Mouse (Mus musculus): ENCODE measurements around the gene Rnf26. TPM values are rescaled to one million over a fixed set of nuclear protein-coding genes. Genes with fewer than 3 reads are reported as not detected.

Rnf26 gene
- polyA plus RNA-seq, 1 experiment from 2014 or later: 71.1 TPM

DNA sequence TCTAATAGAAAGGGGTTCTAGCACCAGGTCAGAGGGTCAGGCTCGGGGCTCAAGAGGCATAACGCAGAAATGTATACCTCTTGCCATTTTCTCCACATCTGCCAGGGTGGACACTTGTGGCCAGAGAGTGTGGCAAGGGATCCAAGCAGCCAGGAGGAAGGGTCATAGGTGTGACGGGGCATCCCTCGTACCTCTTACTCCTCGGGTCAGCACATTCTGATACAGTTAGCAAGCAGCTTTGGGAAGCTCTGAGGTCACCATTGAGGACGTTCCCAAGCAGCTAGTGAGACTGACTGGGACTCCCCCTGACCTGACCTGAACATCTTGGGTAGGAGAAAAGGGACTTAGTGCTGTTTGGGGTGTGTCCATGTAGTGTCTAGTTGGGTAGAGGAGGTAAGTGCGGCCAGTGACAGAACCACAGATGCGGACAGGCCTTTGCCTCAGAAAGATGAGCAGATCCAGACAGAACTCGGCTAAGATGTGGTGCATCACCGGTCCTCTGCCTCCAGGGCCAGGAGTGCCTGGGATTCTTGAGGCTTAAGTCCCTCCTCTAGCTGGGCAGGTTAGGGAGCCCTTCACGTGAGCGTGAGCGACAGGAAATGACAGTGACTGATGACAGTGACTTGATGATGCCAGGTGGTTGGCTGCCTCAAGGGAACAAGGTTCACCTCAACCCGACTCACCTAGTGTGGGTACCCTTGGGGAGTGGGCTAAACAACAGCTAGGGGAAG lies 43.0 kb downstream of the Rnf26 start:
- no peak overlapping the region for H3K27ac ChIP-seq (ENCODE audit: low read depth, low read length)
- DNase-seq (ENCODE audit: low spot score): no peak
- no peaks in the 10 kb centered on the region for H3K9me3 ChIP-seq (ENCODE audit: control insufficient read depth, low read length)
- peaks cover 30% of the 10 kb centered on the region for H3K4me1 ChIP-seq (ENCODE audit: control insufficient read depth, insufficient read depth, low read length)
- H3K4me3 ChIP-seq (ENCODE audit: low read depth, low read length): no peak overlapping the region
- no peaks in the 10 kb centered on the region for H3K36me3 ChIP-seq (ENCODE audit: control insufficient read depth, insufficient read depth, low read length)
- H3K4me2 ChIP-seq (ENCODE audit: low read depth): no peak overlapping the region
- 68% methylated on average over 14 of the region's 14 CpGs for WGBS
- ATAC-seq (ENCODE audit: insufficient read depth, low FRiP score, low TSS enrichment): no peak
- H3K9ac ChIP-seq (ENCODE audit: low read length): no peak overlapping the region
- no peaks in the 10 kb centered on the region for H3K27me3 ChIP-seq (ENCODE audit: control insufficient read depth, insufficient read depth, low read length)

- no peak overlapping the region for H3K4me3 ChIP-seq (ENCODE audit: low read depth, low read length)
- DNase-seq (ENCODE audit: low spot score) (no peak), ATAC-seq (ENCODE audit: insufficient read depth, low FRiP score, low TSS enrichment) (no peak)
- 32% methylated on average over 7 of the region's 7 CpGs for WGBS
- no peaks in the 10 kb centered on the region for H3K36me3 ChIP-seq (ENCODE audit: control insufficient read depth, insufficient read depth, low read length)
- peaks cover 30% of the 10 kb centered on the region for H3K4me1 ChIP-seq (ENCODE audit: control insufficient read depth, insufficient read depth, low read length)
- no peaks in the 10 kb centered on the region for H3K9me3 ChIP-seq (ENCODE audit: control insufficient read depth, low read length)
- no peaks in the 10 kb centered on the region for H3K27me3 ChIP-seq (ENCODE audit: control insufficient read depth, insufficient read depth, low read length)
- no peak overlapping the region for H3K9ac ChIP-seq (ENCODE audit: low read length)
- no peak overlapping the region for H3K27ac ChIP-seq (ENCODE audit: low read depth, low read length)
- no peak overlapping the region for H3K4me2 ChIP-seq (ENCODE audit: low read depth)
These were observed 44.1 kb downstream of the Rnf26 start for GRCm38 (mm10) chr9:44069252-44069651.

GRCm38 (mm10) chr9:44067960-44068330 lies 45.4 kb downstream of the Rnf26 start:
- ATAC-seq (ENCODE audit: insufficient read depth, low FRiP score, low TSS enrichment) (no peak), DNase-seq (ENCODE audit: low spot score) (no peak)
- Histone ChIP-seq H3K27me3 (ENCODE audit: control insufficient read depth, insufficient read depth, low read length) (no peaks in the 10 kb centered on the region), H3K4me2 (ENCODE audit: low read depth) (no peak overlapping the region), H3K36me3 (ENCODE audit: control insufficient read depth, insufficient read depth, low read length) (no peaks in the 10 kb centered on the region), H3K9ac (ENCODE audit: low read length) (no peak overlapping the region), H3K27ac (ENCODE audit: low read depth, low read length) (no peak overlapping the region), H3K4me3 (ENCODE audit: low read depth, low read length) (no peak overlapping the region), H3K9me3 (ENCODE audit: control insufficient read depth, low read length) (no peaks in the 10 kb centered on the region), H3K4me1 (ENCODE audit: control insufficient read depth, insufficient read depth, low read length) (peaks cover 26% of the 10 kb centered on the region)
- 82% methylated on average over 6 of the region's 6 CpGs for WGBS

DNA sequence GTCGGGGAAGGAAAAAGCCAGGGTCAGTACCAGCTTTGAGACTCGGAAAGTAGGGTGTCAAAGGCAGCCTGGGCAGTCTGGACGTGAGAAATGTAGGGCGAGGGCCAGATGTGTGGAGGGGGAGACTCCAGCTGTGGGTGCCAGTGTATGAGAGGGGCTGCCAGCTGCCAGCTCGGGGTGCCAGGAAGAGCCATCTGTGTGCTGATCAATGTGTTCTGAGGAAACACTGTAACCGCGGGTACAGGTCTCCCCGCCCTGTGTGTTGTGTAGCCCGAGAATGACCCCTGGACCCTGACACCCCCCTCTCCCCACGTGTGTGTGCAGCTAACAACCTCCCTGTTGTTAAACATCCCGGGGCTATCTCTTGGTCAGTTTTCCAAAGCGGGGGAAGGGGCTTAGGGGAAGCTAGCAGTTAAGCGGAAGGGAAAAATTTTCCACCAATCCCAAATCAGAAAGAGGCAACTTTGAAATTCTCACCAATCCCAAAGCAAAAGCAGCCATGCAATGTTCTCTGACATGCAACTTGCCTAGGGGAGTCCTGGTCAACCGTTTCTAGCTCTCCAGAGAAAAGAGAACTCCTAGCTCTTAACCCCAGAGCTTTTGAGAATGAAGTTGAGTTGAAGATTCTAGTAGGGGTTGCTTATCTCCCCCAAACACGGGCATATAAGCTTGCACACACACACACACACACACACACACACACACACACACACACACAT lies 45.9 kb downstream of the Rnf26 start:
- ATAC-seq (ENCODE audit: insufficient read depth, low FRiP score, low TSS enrichment) (peak; percentile 43; the same call in 1 of the 2 replicates), DNase-seq (ENCODE audit: low spot score) (no peak)
- Histone ChIP-seq H3K9me3 (ENCODE audit: control insufficient read depth, low read length) (no peaks in the 10 kb centered on the region), H3K4me2 (ENCODE audit: low read depth) (peak overlapping the region; percentile 81), H3K27me3 (ENCODE audit: control insufficient read depth, insufficient read depth, low read length) (no peaks in the 10 kb centered on the region), H3K4me1 (ENCODE audit: control insufficient read depth, insufficient read depth, low read length) (peaks cover 23% of the 10 kb centered on the region), H3K27ac (ENCODE audit: low read depth, low read length) (no peak overlapping the region), H3K4me3 (ENCODE audit: low read depth, low read length) (peak overlapping the region; percentile 40), H3K9ac (ENCODE audit: low read length) (peak overlapping the region; percentile 44), H3K36me3 (ENCODE audit: control insufficient read depth, insufficient read depth, low read length) (no peaks in the 10 kb centered on the region)
- 5% methylated on average over 15 of the region's 15 CpGs for WGBS

DNA sequence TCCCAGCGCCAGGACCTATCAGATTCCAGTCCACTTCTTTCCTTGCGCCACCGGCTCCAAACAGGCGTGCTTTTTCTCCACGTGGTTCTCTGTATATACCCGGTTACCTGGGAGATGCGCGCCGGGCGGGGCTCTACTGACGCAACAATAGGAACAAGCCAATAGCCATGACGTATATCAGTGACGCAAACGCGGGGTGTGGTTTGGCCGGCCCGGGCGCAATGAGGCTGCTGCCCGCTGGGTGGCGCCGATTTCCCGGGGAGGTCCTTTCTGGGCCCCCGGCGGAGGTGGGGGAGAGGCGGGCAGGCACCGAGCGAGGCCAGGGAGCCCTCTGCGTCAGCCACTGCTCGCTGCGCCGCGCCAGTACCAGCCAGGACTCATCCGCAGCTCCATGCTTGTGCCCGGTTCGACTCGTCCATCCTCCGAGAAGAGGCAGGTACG lies 46.5 kb downstream of the Rnf26 start, which contains the start of gene Usp2:
Gene Usp2 (plus strand): TSS at position 237 of the 441 bp plus-strand sequence.
- Histone ChIP-seq H3K9ac (ENCODE audit: low read length) (peak within 1 kb of the TSS; percentile 44), H3K4me2 (ENCODE audit: low read depth) (peak within 1 kb of the TSS; percentile 81), H3K36me3 (ENCODE audit: control insufficient read depth, insufficient read depth, low read length) (no peaks in the 10 kb centered on the region), H3K27me3 (ENCODE audit: control insufficient read depth, insufficient read depth, low read length) (no peaks in the 10 kb centered on the region), H3K27ac (ENCODE audit: low read depth, low read length) (no peak within 1 kb of the TSS), H3K4me3 (ENCODE audit: low read depth, low read length) (peak within 1 kb of the TSS; percentile 40), H3K9me3 (ENCODE audit: control insufficient read depth, low read length) (no peaks in the 10 kb centered on the region), H3K4me1 (ENCODE audit: control insufficient read depth, insufficient read depth, low read length) (peaks cover 17% of the 10 kb centered on the region)
- ATAC-seq (ENCODE audit: insufficient read depth, low FRiP score, low TSS enrichment) (peak; percentile 95), DNase-seq (ENCODE audit: low spot score) (peak; percentile 98)
- WGBS: under 1% methylated on average over 38 of the region's 38 CpGs

- H3K4me1 ChIP-seq (ENCODE audit: control insufficient read depth, insufficient read depth, low read length): peaks cover 5% of the 10 kb centered on the region; the same call in 1 of the 2 replicates
- ATAC-seq (ENCODE audit: insufficient read depth, low FRiP score, low TSS enrichment) (no peak), DNase-seq (ENCODE audit: low spot score) (no peak)
- H3K9me3 ChIP-seq (ENCODE audit: control insufficient read depth, low read length): no peaks in the 10 kb centered on the region
- no peaks in the 10 kb centered on the region for H3K36me3 ChIP-seq (ENCODE audit: control insufficient read depth, insufficient read depth, low read length)
- WGBS: 29% methylated on average over 1 of the region's 1 CpGs
- no peak overlapping the region for H3K4me2 ChIP-seq (ENCODE audit: low read depth)
- no peak overlapping the region for H3K27ac ChIP-seq (ENCODE audit: low read depth, low read length)
- no peak overlapping the region for H3K4me3 ChIP-seq (ENCODE audit: low read depth, low read length)
- no peaks in the 10 kb centered on the region for H3K27me3 ChIP-seq (ENCODE audit: control insufficient read depth, insufficient read depth, low read length)
- no peak overlapping the region for H3K9ac ChIP-seq (ENCODE audit: low read length)
These were observed 48.1 kb downstream of the Rnf26 start for GRCm38 (mm10) chr9:44065177-44065576.

GRCm38 (mm10) chr9:44058606-44059005 lies 54.7 kb downstream of the Rnf26 start:
- no peak overlapping the region for H3K27ac ChIP-seq (ENCODE audit: low read depth, low read length)
- DNase-seq (ENCODE audit: low spot score) (no peak), ATAC-seq (ENCODE audit: insufficient read depth, low FRiP score, low TSS enrichment) (no peak)
- no peaks in the 10 kb centered on the region for H3K36me3 ChIP-seq (ENCODE audit: control insufficient read depth, insufficient read depth, low read length)
- H3K4me1 ChIP-seq (ENCODE audit: control insufficient read depth, insufficient read depth, low read length): no peaks in the 10 kb centered on the region
- H3K9me3 ChIP-seq (ENCODE audit: control insufficient read depth, low read length): no peaks in the 10 kb centered on the region
- no peak overlapping the region for H3K9ac ChIP-seq (ENCODE audit: low read length)
- H3K4me2 ChIP-seq (ENCODE audit: low read depth): no peak overlapping the region
- WGBS: 93% methylated on average over 6 of the region's 6 CpGs
- H3K4me3 ChIP-seq (ENCODE audit: low read depth, low read length): no peak overlapping the region
- no peaks in the 10 kb centered on the region for H3K27me3 ChIP-seq (ENCODE audit: control insufficient read depth, insufficient read depth, low read length)

- 85% methylated on average over 1 of the region's 1 CpGs for WGBS
- Histone ChIP-seq H3K9me3 (ENCODE audit: control insufficient read depth, low read length) (no peaks in the 10 kb centered on the region), H3K4me3 (ENCODE audit: low read depth, low read length) (no peak overlapping the region), H3K9ac (ENCODE audit: low read length) (no peak overlapping the region), H3K27ac (ENCODE audit: low read depth, low read length) (no peak overlapping the region), H3K36me3 (ENCODE audit: control insufficient read depth, insufficient read depth, low read length) (no peaks in the 10 kb centered on the region), H3K4me1 (ENCODE audit: control insufficient read depth, insufficient read depth, low read length) (no peaks in the 10 kb centered on the region), H3K27me3 (ENCODE audit: control insufficient read depth, insufficient read depth, low read length) (no peaks in the 10 kb centered on the region), H3K4me2 (ENCODE audit: low read depth) (no peak overlapping the region)
- ATAC-seq (ENCODE audit: insufficient read depth, low FRiP score, low TSS enrichment): no peak
- DNase-seq (ENCODE audit: low spot score): no peak
These were observed 59.4 kb downstream of the Rnf26 start for GRCm38 (mm10) chr9:44053936-44054335.

DNA sequence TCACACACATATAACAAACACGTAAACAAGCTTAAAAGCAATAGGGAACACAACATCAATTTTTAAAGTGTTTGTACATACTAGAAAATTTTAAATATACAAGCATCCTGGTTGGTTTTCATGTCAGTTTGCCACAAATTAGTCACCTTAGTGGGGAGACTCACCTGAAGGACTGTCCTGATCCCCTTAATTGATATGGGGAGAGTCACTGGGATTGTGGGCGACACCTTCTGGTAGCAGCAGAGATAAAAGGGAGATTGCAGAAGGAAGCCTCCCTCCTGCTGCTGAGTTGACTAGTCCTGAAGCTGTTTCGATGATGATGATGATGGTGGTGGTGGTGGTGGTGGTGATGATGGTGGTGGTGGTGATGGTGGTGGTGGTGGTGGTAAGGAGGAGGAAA lies 60.5 kb downstream of the Rnf26 start:
- WGBS: 68% methylated on average over 3 of the region's 3 CpGs
- no peaks in the 10 kb centered on the region for H3K9me3 ChIP-seq (ENCODE audit: control insufficient read depth, low read length)
- H3K4me2 ChIP-seq (ENCODE audit: low read depth): no peak overlapping the region
- H3K4me3 ChIP-seq (ENCODE audit: low read depth, low read length): no peak overlapping the region
- no peak overlapping the region for H3K27ac ChIP-seq (ENCODE audit: low read depth, low read length)
- H3K27me3 ChIP-seq (ENCODE audit: control insufficient read depth, insufficient read depth, low read length): no peaks in the 10 kb centered on the region
- ATAC-seq (ENCODE audit: insufficient read depth, low FRiP score, low TSS enrichment) (no peak), DNase-seq (ENCODE audit: low spot score) (no peak)
- no peak overlapping the region for H3K9ac ChIP-seq (ENCODE audit: low read length)
- H3K4me1 ChIP-seq (ENCODE audit: control insufficient read depth, insufficient read depth, low read length): no peaks in the 10 kb centered on the region
- no peaks in the 10 kb centered on the region for H3K36me3 ChIP-seq (ENCODE audit: control insufficient read depth, insufficient read depth, low read length)
